Mouse (Mus musculus) kidney, adult 2 months (tissue): Measurements from ENCODE around the gene Kirrel3.

ENCODE experiments used
- CTCF ChIP-seq: fragments of 200-500 bp; conservative IDR thresholded peaks from 2 replicates; pipeline ENCODE4 v1.5.1; 2011; ENCODE audit warnings: low read depth, mild to moderate bottlenecking, control low read depth, low read length, moderate library complexity, mixed read lengths; ENCODE audit not compliant: insufficient read depth, insufficient read length
- POLR2A ChIP-seq: fragments of 200-500 bp; IDR thresholded peaks from one replicate; pipeline ENCODE4 v1.6.1; 2011; ENCODE audit warnings: low read depth, low read length, control low read depth

GRCm38 (mm10) chr9:34459968-34460367, 25.7 kb upstream of the Kirrel3 start:
- TF ChIP-seq POLR2A = no peak
- TF ChIP-seq CTCF = no peak
